Mouse (Mus musculus) intestine, embryonic 15.5 days (tissue): ENCODE measurements at regions not wholly inside any gene's neighbourhood (a gene's known extent, or its start where the extent isn't known, plus 50 kb on each side); places are given as distances from the start of the nearest gene placed in this dataset.

Experiments
- ATAC-seq: fragments of 200-750 bp; cut with Nextera tagmentation; 2 replicates; pipeline ENCODE4 v1.8.0; 2017; ENCODE audit warnings: moderate TSS enrichment, moderate library complexity
- H3K27ac ChIP-seq: fragments of 300-500 bp; sonication (generic); 2 replicates; pipeline ENCODE4 v1.5.1; 2015; ENCODE audit warnings: mild to moderate bottlenecking, inconsistent platforms
- H3K27me3 ChIP-seq: fragments of 300-500 bp; sonication (generic); replicated peaks from 2 replicates; pipeline ENCODE4 v1.6.1; 2015; ENCODE audit warnings: inconsistent platforms
- H3K36me3 ChIP-seq: fragments of 300-500 bp; sonication (generic); 2 replicates; pipeline ENCODE4 v1.6.1; 2015; ENCODE audit warnings: inconsistent platforms
- H3K4me1 ChIP-seq: fragments of 300-500 bp; sonication (generic); replicated peaks from 2 replicates; pipeline ENCODE4 v1.6.1; 2015; ENCODE audit warnings: inconsistent platforms
- H3K4me2 ChIP-seq: fragments of 300-500 bp; sonication (generic); replicated peaks from 2 replicates; pipeline ENCODE4 v1.6.1; 2015; ENCODE audit warnings: mild to moderate bottlenecking, inconsistent platforms
- H3K4me3 ChIP-seq: fragments of 300-500 bp; sonication (generic); replicated peaks from 2 replicates; pipeline ENCODE4 v1.5.1; 2015; ENCODE audit warnings: inconsistent platforms
- H3K9ac ChIP-seq: fragments of 300-500 bp; sonication (generic); 2 replicates; pipeline ENCODE4 v1.6.1; 2015; ENCODE audit warnings: inconsistent platforms
- H3K9me3 ChIP-seq: fragments of 300-500 bp; sonication (generic); 2 replicates; pipeline ENCODE4 v1.6.1; 2016; ENCODE audit warnings: inconsistent platforms
- WGBS: fragments of 180-500 bp; shearing (Covaris S2); methylation state at CpG from one replicate; pipeline ENCODE4 v1.1.7; 2015; 5-methylcytosine and 5-hydroxymethylcytosine counted together

- H3K4me2 ChIP-seq: no peak overlapping the region
Measured at GRCm38 (mm10) chr1:183504103-183504841, 86.3 kb downstream of the Hhipl2 start.

GRCm38 (mm10) chr1:183507893-183508292, 89.9 kb downstream of the Hhipl2 start:
- no peak for ATAC-seq

More at GRCm38 (mm10) chr1:183504103-183504841, 86.3 kb downstream of the Hhipl2 start:
- 90% methylated on average over 14 of the region's 14 CpGs for WGBS
- Histone ChIP-seq H3K36me3 (no peaks in the 10 kb centered on the region), H3K27ac (no peak overlapping the region), H3K9me3 (no peaks in the 10 kb centered on the region), H3K4me1 (no peaks in the 10 kb centered on the region), H3K27me3 (no peaks in the 10 kb centered on the region), H3K9ac (no peak overlapping the region), H3K4me3 (no peak overlapping the region)
- ATAC-seq: no peak

GRCm38 (mm10) chr1:183510759-183511158, 92.7 kb downstream of the Hhipl2 start:
- Histone ChIP-seq H3K27me3 (no peaks in the 10 kb centered on the region), H3K9me3 (no peaks in the 10 kb centered on the region), H3K4me1 (no peaks in the 10 kb centered on the region), H3K36me3 (no peaks in the 10 kb centered on the region), H3K4me3 (no peak overlapping the region), H3K9ac (no peak overlapping the region), H3K27ac (no peak overlapping the region), H3K4me2 (no peak overlapping the region)
- WGBS: 77% methylated on average over 10 of the region's 10 CpGs
- no peak for ATAC-seq

More at GRCm38 (mm10) chr1:183507893-183508292, 89.9 kb downstream of the Hhipl2 start:
- Histone ChIP-seq H3K27me3 (no peaks in the 10 kb centered on the region), H3K9ac (no peak overlapping the region), H3K4me3 (no peak overlapping the region), H3K9me3 (no peaks in the 10 kb centered on the region), H3K4me1 (no peaks in the 10 kb centered on the region), H3K4me2 (no peak overlapping the region), H3K27ac (no peak overlapping the region), H3K36me3 (no peaks in the 10 kb centered on the region)
- WGBS: 95% methylated on average over 2 of the region's 2 CpGs

- no peak for ATAC-seq
- H3K9me3 ChIP-seq: no peaks in the 10 kb centered on the region
- H3K27ac ChIP-seq: no peak overlapping the region
- H3K36me3 ChIP-seq: no peaks in the 10 kb centered on the region
- H3K4me2 ChIP-seq: no peak overlapping the region
- H3K4me1 ChIP-seq: no peaks in the 10 kb centered on the region
- no peaks in the 10 kb centered on the region for H3K27me3 ChIP-seq
- no peak overlapping the region for H3K9ac ChIP-seq
- WGBS: 87% methylated on average over 3 of the region's 3 CpGs
- no peak overlapping the region for H3K4me3 ChIP-seq
Measured at GRCm38 (mm10) chr1:183513876-183514275, 95.9 kb downstream of the Hhipl2 start.

GRCm38 (mm10) chr1:183514281-183514983, 96.4 kb downstream of the Hhipl2 start:
- 73% methylated on average over 15 of the region's 15 CpGs for WGBS

GRCm38 (mm10) chr1:183514984-183515287, 96.9 kb downstream of the Hhipl2 start:
- Histone ChIP-seq H3K9ac (no peak overlapping the region), H3K27me3 (no peaks in the 10 kb centered on the region)

More at GRCm38 (mm10) chr1:183514281-183514983, 96.4 kb downstream of the Hhipl2 start:
- no peaks in the 10 kb centered on the region for H3K4me1 ChIP-seq
- H3K27ac ChIP-seq: no peak overlapping the region
- ATAC-seq: no peak
- H3K4me3 ChIP-seq: no peak overlapping the region
- H3K9me3 ChIP-seq: no peaks in the 10 kb centered on the region
- H3K27me3 ChIP-seq: no peaks in the 10 kb centered on the region
- H3K9ac ChIP-seq: no peak overlapping the region
- no peak overlapping the region for H3K4me2 ChIP-seq
- H3K36me3 ChIP-seq: no peaks in the 10 kb centered on the region

GRCm38 (mm10) chr1:183516167-183516566, 98.2 kb downstream of the Hhipl2 start:
- WGBS: 60% methylated on average over 4 of the region's 4 CpGs
- Histone ChIP-seq H3K27me3 (no peaks in the 10 kb centered on the region), H3K27ac (no peak overlapping the region), H3K9ac (no peak overlapping the region), H3K9me3 (no peaks in the 10 kb centered on the region), H3K4me1 (no peaks in the 10 kb centered on the region), H3K36me3 (no peaks in the 10 kb centered on the region), H3K4me2 (no peak overlapping the region), H3K4me3 (no peak overlapping the region)
- no peak for ATAC-seq

More at GRCm38 (mm10) chr1:183514984-183515287, 96.9 kb downstream of the Hhipl2 start:
- H3K9me3 ChIP-seq: no peaks in the 10 kb centered on the region
- H3K4me3 ChIP-seq: no peak overlapping the region
- H3K4me1 ChIP-seq: no peaks in the 10 kb centered on the region
- no peak overlapping the region for H3K27ac ChIP-seq
- WGBS: 63% methylated on average over 2 of the region's 2 CpGs
- no peaks in the 10 kb centered on the region for H3K36me3 ChIP-seq
- no peak for ATAC-seq
- no peak overlapping the region for H3K4me2 ChIP-seq

GRCm38 (mm10) chr1:183517236-183517635, 99.2 kb downstream of the Hhipl2 start:
- no peak overlapping the region for H3K4me3 ChIP-seq
- 88% methylated on average over 4 of the region's 4 CpGs for WGBS
- no peak overlapping the region for H3K4me2 ChIP-seq
- no peak overlapping the region for H3K9ac ChIP-seq
- H3K27ac ChIP-seq: no peak overlapping the region
- no peaks in the 10 kb centered on the region for H3K9me3 ChIP-seq
- ATAC-seq: no peak
- no peaks in the 10 kb centered on the region for H3K4me1 ChIP-seq
- no peaks in the 10 kb centered on the region for H3K36me3 ChIP-seq
- no peaks in the 10 kb centered on the region for H3K27me3 ChIP-seq

GRCm38 (mm10) chr1:183521569-183521968, 103.6 kb downstream of the Hhipl2 start:
- Histone ChIP-seq H3K4me1 (no peaks in the 10 kb centered on the region), H3K27me3 (no peaks in the 10 kb centered on the region), H3K27ac (no peak overlapping the region), H3K4me3 (no peak overlapping the region), H3K36me3 (no peaks in the 10 kb centered on the region), H3K9ac (no peak overlapping the region), H3K9me3 (no peaks in the 10 kb centered on the region), H3K4me2 (no peak overlapping the region)
- no peak for ATAC-seq
- WGBS: 67% methylated on average over 7 of the region's 7 CpGs

- 85% methylated on average over 11 of the region's 11 CpGs for WGBS
- H3K4me1 ChIP-seq: no peaks in the 10 kb centered on the region
- H3K9me3 ChIP-seq: no peaks in the 10 kb centered on the region
- no peak overlapping the region for H3K9ac ChIP-seq
- ATAC-seq: no peak
- no peak overlapping the region for H3K4me2 ChIP-seq
- no peaks in the 10 kb centered on the region for H3K36me3 ChIP-seq
- no peaks in the 10 kb centered on the region for H3K27me3 ChIP-seq
- no peak overlapping the region for H3K27ac ChIP-seq
- no peak overlapping the region for H3K4me3 ChIP-seq
Measured at GRCm38 (mm10) chr1:183533386-183533785, 115.4 kb downstream of the Hhipl2 start.

- Histone ChIP-seq H3K4me2 (no peak overlapping the region), H3K4me3 (no peak overlapping the region), H3K9me3 (no peaks in the 10 kb centered on the region), H3K27ac (no peak overlapping the region), H3K4me1 (no peaks in the 10 kb centered on the region), H3K27me3 (no peaks in the 10 kb centered on the region), H3K36me3 (no peaks in the 10 kb centered on the region), H3K9ac (no peak overlapping the region)
- no peak for ATAC-seq
- 68% methylated on average over 7 of the region's 7 CpGs for WGBS
Measured at GRCm38 (mm10) chr1:183548752-183549387, 130.9 kb downstream of the Hhipl2 start.

- Histone ChIP-seq H3K36me3 (no peaks in the 10 kb centered on the region), H3K27ac (no peak overlapping the region), H3K4me2 (no peak overlapping the region), H3K27me3 (no peaks in the 10 kb centered on the region), H3K4me3 (no peak overlapping the region), H3K9me3 (no peaks in the 10 kb centered on the region), H3K9ac (no peak overlapping the region), H3K4me1 (no peaks in the 10 kb centered on the region)
- ATAC-seq: no peak
- 91% methylated on average over 4 of the region's 4 CpGs for WGBS
Measured at GRCm38 (mm10) chr1:183552617-183553016, 134.6 kb downstream of the Hhipl2 start.
